8 mouse cellular contexts compared by ENCODE assay signal in genomic region chr7:142285130-142285835, GRCm38 (mm10). TPM values are rescaled to one million over a fixed set of nuclear protein-coding genes. Genes with fewer than 3 reads are reported as not detected.
DNase-seq lines count a peak whose midpoint lies in the region; ATAC-seq and TF ChIP-seq lines count a peak whose summit lies in the region.

No protein-coding gene starts in this region.

- peak overlapping the region; percentile 49 for H3K4me3 ChIP-seq in embryonic facial prominence, embryonic 11.5 days (ENCODE audit: low read depth, low read length)
- peak overlapping the region; percentile 79 for H3K4me3 ChIP-seq in heart, embryonic 16.5 days (ENCODE audit: low read length)
- H3K4me3 ChIP-seq in lung, adult 2 months (replicated peaks; ENCODE audit: extremely low read depth, low read depth, low read length) = no peak overlapping the region

- H3K9me3 ChIP-seq in embryonic facial prominence, embryonic 11.5 days (replicated peaks; ENCODE audit: control insufficient read depth, low read length) = no peaks in the 10 kb centered on the region
- no peaks in the 10 kb centered on the region for H3K9me3 ChIP-seq in heart, embryonic 16.5 days (replicated peaks; ENCODE audit: control insufficient read depth, low read length)

- no peak overlapping the region for H3K27ac ChIP-seq in embryonic facial prominence, embryonic 11.5 days (replicated peaks; ENCODE audit: low read depth, low read length)
- H3K27ac ChIP-seq in heart, embryonic 16.5 days (ENCODE audit: low read length) = peak overlapping the region; percentile 49

- DNase-seq in lung, adult 18-20 months = peak; percentile 38 to 41
- no peak for DNase-seq in lung, postnatal 25 days (ENCODE audit: low spot score)
- DNase-seq in embryonic facial prominence, embryonic 11.5 days (ENCODE audit: low spot score) = peak; percentile 64
- DNase-seq in kidney, postnatal 25 days = peak; percentile 41 to 57
- DNase-seq in lung, adult 2 months = peak; percentile 27
- DNase-seq in retina, embryonic 14.5 days (ENCODE audit: low spot score) = peak; percentile 64
- DNase-seq in spleen, postnatal 36 days (ENCODE audit: low spot score in 2 of 2) = no peak

- H3K36me3 ChIP-seq in embryonic facial prominence, embryonic 11.5 days (replicated peaks; ENCODE audit: control insufficient read depth, insufficient read depth, low read depth, low read length) = no peaks in the 10 kb centered on the region
- no peaks in the 10 kb centered on the region for H3K36me3 ChIP-seq in heart, embryonic 16.5 days (ENCODE audit: control insufficient read depth, insufficient read depth)

- TF ChIP-seq CTCF in lung, adult 2 months (IDR thresholded peaks at IDR 0.05; ENCODE audit: insufficient read depth, low read length) = peak; percentile 38; the same call in 1 of the 2 replicates

- TF ChIP-seq POLR2A in lung, adult 2 months (IDR thresholded peaks at IDR 0.05; ENCODE audit: borderline replicate concordance, extremely low read depth, low read depth, low read length) = no peak

- peak; percentile 61; the same call in 1 of the 2 replicates for ATAC-seq in embryonic facial prominence, embryonic 11.5 days (replicated peaks; ENCODE audit: insufficient number of reproducible peaks, low FRiP score, low TSS enrichment, low read depth)
- peak; percentile 56 for ATAC-seq in heart, embryonic 16.5 days (replicated peaks; ENCODE audit: extremely low read depth, insufficient read depth, low FRiP score)

- H3K9ac ChIP-seq in embryonic facial prominence, embryonic 11.5 days (replicated peaks; ENCODE audit: low read length) = peak overlapping the region; percentile 23
- peak overlapping the region; percentile 77 for H3K9ac ChIP-seq in heart, embryonic 16.5 days (ENCODE audit: low read length)

- 0 out of 2 replicates have a peak, but pooled peaks cover 3% of the 10 kb centered on the region for H3K4me1 ChIP-seq in embryonic facial prominence, embryonic 11.5 days (ENCODE audit: control insufficient read depth, insufficient read depth, low read length)
- peaks cover 17% of the 10 kb centered on the region for H3K4me1 ChIP-seq in heart, embryonic 16.5 days (ENCODE audit: control insufficient read depth, insufficient read depth, low read length)
- H3K4me1 ChIP-seq in lung, adult 2 months (ENCODE audit: control insufficient read depth, insufficient read depth, low read length) = no peaks in the 10 kb centered on the region

- 21% methylated on average over 23 of the region's 23 CpGs for WGBS in embryonic facial prominence, embryonic 11.5 days
- 23% methylated on average over 23 of the region's 23 CpGs for WGBS in heart, embryonic 16.5 days
- 20% methylated on average over 23 of the region's 23 CpGs for WGBS in lung, adult 2 months

- H3K4me2 ChIP-seq in embryonic facial prominence, embryonic 11.5 days (ENCODE audit: low read depth, low read length) = peak overlapping the region; percentile 79
- peak overlapping the region; percentile 79 for H3K4me2 ChIP-seq in heart, embryonic 16.5 days (ENCODE audit: low read depth, low read length)

- no peaks in the 10 kb centered on the region; the same call in 1 of the 2 replicates for H3K27me3 ChIP-seq in embryonic facial prominence, embryonic 11.5 days (ENCODE audit: control insufficient read depth, insufficient read depth, low read length)
- H3K27me3 ChIP-seq in heart, embryonic 16.5 days (ENCODE audit: control insufficient read depth, insufficient read depth, low read length) = peaks cover 2% of the 10 kb centered on the region; the same call in 1 of the 2 replicates

RNA-seq across cellular contexts. Expression of gene Gm4559, which starts 11.1 kb away (rescaled TPM):
- not detected in 2 replicates for polyA plus RNA-seq in embryonic facial prominence, embryonic 11.5 days (2014; fragmentation: Nextera tagmentation; extraction: Ambion mirVana)
- not detected in 2 replicates for polyA plus RNA-seq in heart, embryonic 16.5 days (2015; fragmentation: Nextera tagmentation; extraction: Ambion mirVana)
- polyA plus RNA-seq in lung, adult 2 months (2012; rRNA removed) = not detected in 2 replicates

RNA-seq across cellular contexts. Expression of gene Krtap5-1, which starts 11.6 kb away (rescaled TPM):
- polyA plus RNA-seq in embryonic facial prominence, embryonic 11.5 days (2014; fragmentation: Nextera tagmentation; extraction: Ambion mirVana) = not detected in 2 replicates
- polyA plus RNA-seq in heart, embryonic 16.5 days (2015; fragmentation: Nextera tagmentation; extraction: Ambion mirVana) = not detected in 2 replicates
- not detected in 2 replicates for polyA plus RNA-seq in lung, adult 2 months (2012; rRNA removed)

RNA-seq across cellular contexts. Expression of gene Krtap5-4, which starts 18.1 kb away (rescaled TPM):
- 0.20 TPM in 1 of 2 replicates, not detected in the other for polyA plus RNA-seq in embryonic facial prominence, embryonic 11.5 days (2014; fragmentation: Nextera tagmentation; extraction: Ambion mirVana)
- 0.18 TPM in 1 of 2 replicates, not detected in the other for polyA plus RNA-seq in heart, embryonic 16.5 days (2015; fragmentation: Nextera tagmentation; extraction: Ambion mirVana)
- not detected in 2 replicates for polyA plus RNA-seq in lung, adult 2 months (2012; rRNA removed)

RNA-seq across cellular contexts. Expression of gene Gm2431, which starts 27.1 kb away (rescaled TPM):
- polyA plus RNA-seq in embryonic facial prominence, embryonic 11.5 days (2014; fragmentation: Nextera tagmentation; extraction: Ambion mirVana) = not detected in 2 replicates
- not detected in 2 replicates for polyA plus RNA-seq in heart, embryonic 16.5 days (2015; fragmentation: Nextera tagmentation; extraction: Ambion mirVana)
- not detected in 2 replicates for polyA plus RNA-seq in lung, adult 2 months (2012; rRNA removed)

RNA-seq across cellular contexts. Expression of gene Gm40460, which starts 44.4 kb away (rescaled TPM):
- polyA plus RNA-seq in embryonic facial prominence, embryonic 11.5 days (2014; fragmentation: Nextera tagmentation; extraction: Ambion mirVana) = not detected in 2 replicates
- polyA plus RNA-seq in heart, embryonic 16.5 days (2015; fragmentation: Nextera tagmentation; extraction: Ambion mirVana) = not detected in 2 replicates
- not detected in 2 replicates for polyA plus RNA-seq in lung, adult 2 months (2012; rRNA removed)

Comparison
In these comparisons a context has a peak if more than half of its experiments do, and no peak if none do; other contexts are left out.
1. DNase-seq: peak in lung, adult 18-20 months (2 of 2), embryonic facial prominence, embryonic 11.5 days (single experiment), kidney, postnatal 25 days (2 of 2), lung, adult 2 months (single experiment) and retina, embryonic 14.5 days (single experiment); none in lung, postnatal 25 days (single experiment) and spleen, postnatal 36 days (0 of 2).